Mouse (Mus musculus): ENCODE results near the gene Ccdc6. TPM values are rescaled to one million over a fixed set of nuclear protein-coding genes. Genes with fewer than 3 reads are reported as not detected.
A peak's percentile ranks its signal among the peaks of the same experiment; 100 is the strongest.

The Ccdc6 gene
- polyA plus RNA-seq, 1 experiment from 2014 or later: 23.5 TPM

DNA sequence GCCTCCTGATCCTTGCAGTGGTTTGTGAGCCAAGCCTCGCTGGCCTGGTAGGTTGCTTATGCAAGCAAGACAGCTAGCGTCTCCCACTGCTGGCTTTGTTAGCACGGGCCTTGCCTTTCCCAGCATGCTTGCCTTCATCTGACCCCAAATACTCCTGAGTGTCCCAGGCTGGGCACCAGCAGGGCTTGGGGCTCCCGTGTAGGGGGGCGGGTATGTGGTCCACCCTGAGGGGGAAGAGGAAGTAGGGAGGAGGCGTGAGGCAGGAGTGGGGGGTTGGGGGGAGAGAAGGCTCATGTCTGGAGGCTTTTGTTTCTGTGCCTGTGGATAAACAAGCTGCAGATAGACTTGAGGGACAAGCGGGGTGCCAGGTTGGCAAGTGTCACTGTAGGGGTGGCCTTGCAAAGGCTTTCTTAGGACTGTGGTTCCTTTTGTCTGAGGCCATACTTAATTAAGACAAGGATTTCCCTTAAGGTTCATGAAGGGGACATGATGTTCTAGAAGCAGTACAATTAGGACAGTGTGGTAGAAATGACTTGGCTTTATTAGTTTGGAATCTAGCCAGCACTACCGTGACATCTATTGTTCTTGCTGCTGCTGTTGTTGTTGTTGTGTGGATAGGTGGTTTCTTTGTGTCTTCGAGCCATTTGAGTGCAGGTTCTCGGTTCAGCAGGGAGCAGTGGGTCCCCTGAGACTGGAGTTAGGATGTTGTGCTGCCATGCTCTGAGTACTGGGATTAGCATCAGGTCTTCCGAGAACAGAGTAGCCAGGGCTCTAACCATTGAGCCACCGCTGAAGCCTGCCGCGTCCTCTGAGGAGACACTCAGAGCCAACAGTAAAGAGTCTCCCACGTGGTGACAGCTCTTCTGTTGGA lies 86.5 kb downstream of the Ccdc6 start:
- no peak; the same call in 1 of the 2 replicates for ATAC-seq (ENCODE audit: low FRiP score)
- Histone ChIP-seq H3K9ac (no peak overlapping the region), H3K4me1 (replicated peaks) (peaks cover 16% of the 10 kb centered on the region), H3K36me3 (peaks cover 37% of the 10 kb centered on the region), H3K27ac (peak overlapping the region; percentile 81), H3K9me3 (no peaks in the 10 kb centered on the region), H3K4me3 (no peak overlapping the region), H3K4me2 (no peak overlapping the region), H3K27me3 (no peaks in the 10 kb centered on the region)
- 55% methylated on average over 15 of the region's 15 CpGs for WGBS

GRCm38 (mm10) chr10:70186136-70186535 lies 89.2 kb downstream of the Ccdc6 start:
- 80% methylated on average over 9 of the region's 9 CpGs for WGBS
- H3K27ac ChIP-seq: no peak overlapping the region
- H3K27me3 ChIP-seq: no peaks in the 10 kb centered on the region
- no peaks in the 10 kb centered on the region for H3K9me3 ChIP-seq
- no peak for ATAC-seq (ENCODE audit: low FRiP score)
- H3K36me3 ChIP-seq: peaks cover 40% of the 10 kb centered on the region
- no peak overlapping the region for H3K9ac ChIP-seq
- H3K4me3 ChIP-seq: no peak overlapping the region
- peaks cover 16% of the 10 kb centered on the region for H3K4me1 ChIP-seq (replicated peaks)
- no peak overlapping the region for H3K4me2 ChIP-seq

DNA sequence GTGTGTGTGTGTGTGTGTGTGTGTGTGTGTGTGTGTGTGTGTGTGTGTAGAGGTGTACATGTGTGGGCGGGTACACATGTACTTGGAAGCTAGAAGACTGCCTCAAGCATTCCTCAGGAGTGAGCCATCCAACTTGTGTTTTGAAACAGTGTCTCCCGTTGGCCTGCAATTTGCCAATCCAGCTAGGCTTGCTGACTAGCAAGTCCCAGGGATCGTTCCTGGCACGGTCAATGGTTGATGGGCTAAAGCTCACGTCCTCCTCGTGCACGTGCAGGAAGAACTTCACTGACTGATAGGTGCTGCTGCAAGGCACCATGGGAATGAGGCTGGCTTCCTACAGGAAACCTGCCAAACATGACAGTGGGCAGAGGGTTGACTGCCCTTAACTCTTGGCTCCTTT lies 89.7 kb downstream of the Ccdc6 start:
- no peak for ATAC-seq (ENCODE audit: low FRiP score)
- Histone ChIP-seq H3K27ac (no peak overlapping the region), H3K4me1 (replicated peaks) (peaks cover 16% of the 10 kb centered on the region), H3K4me3 (no peak overlapping the region), H3K27me3 (no peaks in the 10 kb centered on the region), H3K9me3 (no peaks in the 10 kb centered on the region), H3K4me2 (no peak overlapping the region), H3K9ac (no peak overlapping the region), H3K36me3 (peaks cover 38% of the 10 kb centered on the region)
- 97% methylated on average over 7 of the region's 7 CpGs for WGBS

- no peak overlapping the region for H3K9ac ChIP-seq
- H3K4me1 ChIP-seq (replicated peaks): no peaks in the 10 kb centered on the region
- peaks cover 44% of the 10 kb centered on the region for H3K36me3 ChIP-seq
- no peaks in the 10 kb centered on the region for H3K9me3 ChIP-seq
- no peak overlapping the region for H3K4me3 ChIP-seq
- ATAC-seq (ENCODE audit: low FRiP score): no peak
- no peak overlapping the region for H3K4me2 ChIP-seq
- WGBS: 84% methylated on average over 13 of the region's 13 CpGs
- H3K27me3 ChIP-seq: no peaks in the 10 kb centered on the region
- H3K27ac ChIP-seq: no peak overlapping the region
Measured at GRCm38 (mm10) chr10:70189864-70190263, 92.9 kb downstream of the Ccdc6 start.

DNA sequence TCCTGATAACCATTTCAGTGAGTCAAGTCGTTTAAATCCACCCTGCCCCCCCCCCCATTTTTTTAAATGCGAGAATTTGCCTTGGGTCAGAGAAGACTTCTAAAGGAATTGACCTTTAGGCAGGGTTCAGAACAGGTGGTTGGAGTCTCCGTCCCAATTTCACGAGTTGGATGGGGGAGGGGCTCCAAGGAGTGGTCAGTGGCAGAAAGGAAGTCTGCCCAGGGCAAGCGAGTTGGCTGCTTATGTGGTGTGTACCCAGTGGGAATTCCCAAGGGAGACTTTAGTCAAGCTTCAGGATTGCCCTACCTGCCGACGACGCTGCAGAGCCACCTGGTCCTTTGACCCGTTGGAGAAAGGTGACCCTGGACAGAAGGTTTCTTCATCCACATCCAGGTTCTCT lies 97.4 kb downstream of the Ccdc6 start:
- Histone ChIP-seq H3K9me3 (no peaks in the 10 kb centered on the region), H3K4me2 (no peak overlapping the region), H3K4me3 (no peak overlapping the region), H3K27ac (no peak overlapping the region), H3K36me3 (peaks cover 20% of the 10 kb centered on the region), H3K4me1 (replicated peaks) (no peaks in the 10 kb centered on the region), H3K27me3 (no peaks in the 10 kb centered on the region), H3K9ac (no peak overlapping the region)
- no peak for ATAC-seq (ENCODE audit: low FRiP score)
- 75% methylated on average over 9 of the region's 9 CpGs for WGBS

DNA sequence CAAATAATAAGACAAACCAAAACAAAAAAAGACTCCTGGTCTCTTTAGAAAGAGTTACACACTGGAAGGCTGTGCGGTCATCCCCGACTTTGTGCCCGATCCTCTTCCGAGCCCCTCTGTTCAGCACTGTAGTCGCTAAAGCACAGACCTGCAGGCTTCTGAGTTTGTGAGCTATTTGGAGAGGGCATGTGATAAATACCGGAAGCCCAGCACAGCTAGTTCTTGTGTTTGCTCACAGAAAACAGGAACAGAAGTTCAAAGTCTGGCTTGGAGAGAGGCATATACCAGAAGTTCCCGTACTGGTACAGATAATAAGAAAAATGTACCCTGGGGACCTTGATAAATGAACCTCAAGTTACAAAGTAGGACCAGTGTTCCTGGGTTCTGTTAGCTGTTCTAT lies 98.4 kb downstream of the Ccdc6 start:
- Histone ChIP-seq H3K9me3 (no peaks in the 10 kb centered on the region), H3K4me2 (no peak overlapping the region), H3K9ac (no peak overlapping the region), H3K4me3 (no peak overlapping the region), H3K27ac (no peak overlapping the region), H3K27me3 (no peaks in the 10 kb centered on the region), H3K4me1 (replicated peaks) (no peaks in the 10 kb centered on the region), H3K36me3 (peaks cover 10% of the 10 kb centered on the region)
- no peak for ATAC-seq (ENCODE audit: low FRiP score)
- 80% methylated on average over 7 of the region's 7 CpGs for whole genome bisulfite sequencing

DNA sequence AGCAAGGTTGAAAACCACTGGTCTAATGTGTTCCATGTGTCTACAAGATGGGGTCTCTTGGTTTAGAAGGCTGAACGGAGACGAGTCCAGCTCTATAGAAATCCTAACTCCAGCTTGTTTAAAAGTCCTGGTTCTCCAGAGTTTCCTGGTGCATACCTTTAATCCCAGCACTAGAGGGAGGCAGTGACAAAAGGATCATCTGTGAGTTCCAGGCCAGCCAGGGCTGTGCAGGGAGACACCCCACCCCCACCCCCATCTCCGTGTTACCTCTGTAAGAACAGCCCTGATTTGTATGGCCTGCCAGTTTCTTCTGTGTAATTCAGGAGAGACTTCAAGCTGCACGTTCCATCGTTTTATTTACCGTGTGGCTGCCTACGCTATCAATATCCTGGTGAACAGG lies 98.9 kb downstream of the Ccdc6 start:
- WGBS: 56% methylated on average over 7 of the region's 7 CpGs
- no peak for ATAC-seq (ENCODE audit: low FRiP score)
- Histone ChIP-seq H3K9ac (no peak overlapping the region), H3K4me2 (no peak overlapping the region), H3K4me1 (replicated peaks) (no peaks in the 10 kb centered on the region), H3K27ac (no peak overlapping the region), H3K36me3 (peaks cover 10% of the 10 kb centered on the region), H3K4me3 (no peak overlapping the region), H3K9me3 (no peaks in the 10 kb centered on the region), H3K27me3 (no peaks in the 10 kb centered on the region)

DNA sequence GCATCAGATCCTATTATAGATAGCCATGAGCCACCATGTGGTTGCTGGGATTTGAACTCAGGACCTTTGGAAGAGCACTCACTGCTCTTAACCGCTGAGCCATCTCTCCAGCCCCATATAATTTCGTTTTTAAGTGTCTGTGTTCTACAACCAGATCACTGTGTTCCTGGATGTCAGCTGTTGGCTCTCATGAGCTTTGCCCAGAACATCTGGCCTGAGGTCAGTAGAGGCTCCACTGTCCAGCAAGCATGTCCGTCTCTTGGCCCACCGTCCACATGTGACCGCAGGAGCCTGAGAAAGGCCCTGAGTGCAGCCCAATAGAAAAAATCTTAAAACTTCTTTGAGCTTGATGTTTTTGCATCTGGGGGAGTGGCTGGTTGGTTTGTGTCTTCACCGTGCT lies 99.7 kb downstream of the Ccdc6 start:
- no peak for ATAC-seq (ENCODE audit: low FRiP score)
- H3K4me1 ChIP-seq (replicated peaks): peaks cover 7% of the 10 kb centered on the region; the same call in 1 of the 2 replicates
- H3K27me3 ChIP-seq: no peaks in the 10 kb centered on the region
- peaks cover 10% of the 10 kb centered on the region for H3K36me3 ChIP-seq
- H3K27ac ChIP-seq: no peak overlapping the region
- H3K9me3 ChIP-seq: no peaks in the 10 kb centered on the region
- 88% methylated on average over 6 of the region's 6 CpGs for WGBS
- H3K9ac ChIP-seq: no peak overlapping the region
- no peak overlapping the region for H3K4me3 ChIP-seq
- H3K4me2 ChIP-seq: no peak overlapping the region

GRCm38 (mm10) chr10:70197601-70198000 lies 100.7 kb downstream of the Ccdc6 start:
- Histone ChIP-seq H3K27me3 (no peaks in the 10 kb centered on the region), H3K36me3 (peaks cover 8% of the 10 kb centered on the region), H3K9ac (no peak overlapping the region), H3K9me3 (no peaks in the 10 kb centered on the region), H3K4me1 (replicated peaks) (peaks cover 7% of the 10 kb centered on the region; the same call in 1 of the 2 replicates), H3K4me2 (no peak overlapping the region), H3K27ac (no peak overlapping the region), H3K4me3 (no peak overlapping the region)
- WGBS: 88% methylated on average over 2 of the region's 2 CpGs
- no peak for ATAC-seq (ENCODE audit: low FRiP score)

- Histone ChIP-seq H3K4me2 (no peak overlapping the region), H3K4me3 (no peak overlapping the region), H3K27ac (no peak overlapping the region), H3K9ac (no peak overlapping the region), H3K27me3 (no peaks in the 10 kb centered on the region), H3K36me3 (peaks cover 4% of the 10 kb centered on the region; the same call in 1 of the 2 replicates), H3K4me1 (replicated peaks) (peaks cover 7% of the 10 kb centered on the region; the same call in 1 of the 2 replicates), H3K9me3 (no peaks in the 10 kb centered on the region)
- 80% methylated on average over 6 of the region's 6 CpGs for WGBS
- no peak for ATAC-seq (ENCODE audit: low FRiP score)
Measured at GRCm38 (mm10) chr10:70198012-70198411, 101.1 kb downstream of the Ccdc6 start.

DNA sequence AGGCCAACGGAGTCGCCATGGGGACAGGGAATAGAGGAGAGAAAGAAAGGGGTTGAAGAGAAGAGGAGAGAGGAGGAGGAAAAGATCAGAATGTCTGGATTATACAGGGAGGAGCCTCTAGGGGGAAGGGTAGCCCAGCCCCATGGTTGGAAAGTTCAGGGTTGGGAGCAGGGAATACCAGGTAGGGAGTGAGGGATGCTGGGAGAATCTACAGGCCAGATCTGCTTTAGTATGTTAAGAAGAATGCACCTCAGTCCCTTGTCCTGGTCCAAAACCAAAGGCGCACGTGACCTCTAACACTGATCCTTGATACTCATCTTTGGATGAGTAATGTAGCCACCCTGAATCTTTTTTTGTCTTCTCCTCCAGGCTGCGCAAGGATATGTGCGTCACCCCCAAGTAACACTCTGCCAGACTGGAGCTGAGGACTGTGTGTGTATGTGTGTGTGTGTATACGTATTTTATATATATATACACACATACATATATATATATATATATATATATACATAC lies 102.1 kb downstream of the Ccdc6 start:
- H3K4me2 ChIP-seq: no peak overlapping the region
- no peaks in the 10 kb centered on the region for H3K36me3 ChIP-seq
- no peak overlapping the region for H3K27ac ChIP-seq
- ATAC-seq (ENCODE audit: low FRiP score): no peak
- no peaks in the 10 kb centered on the region for H3K27me3 ChIP-seq
- H3K4me3 ChIP-seq: no peak overlapping the region
- H3K4me1 ChIP-seq (replicated peaks): peaks cover 7% of the 10 kb centered on the region; the same call in 1 of the 2 replicates
- WGBS: 88% methylated on average over 7 of the region's 7 CpGs
- no peaks in the 10 kb centered on the region for H3K9me3 ChIP-seq
- H3K9ac ChIP-seq: no peak overlapping the region

GRCm38 (mm10) chr10:70199466-70200210 lies 102.7 kb downstream of the Ccdc6 start:
- Histone ChIP-seq H3K4me2 (no peak overlapping the region), H3K36me3 (no peaks in the 10 kb centered on the region), H3K9ac (no peak overlapping the region), H3K27ac (no peak overlapping the region), H3K9me3 (no peaks in the 10 kb centered on the region), H3K4me3 (no peak overlapping the region), H3K4me1 (replicated peaks) (peaks cover 8% of the 10 kb centered on the region), H3K27me3 (no peaks in the 10 kb centered on the region)
- ATAC-seq (ENCODE audit: low FRiP score): no peak
- WGBS: 88% methylated on average over 6 of the region's 6 CpGs
